Mouse (Mus musculus): Measurements from ENCODE around the gene Maml1. TPM values are rescaled to one million over a fixed set of nuclear protein-coding genes. Genes with fewer than 3 reads are reported as not detected.

Gene Maml1
- total and polyA plus RNA-seq, 2 experiments from 2014 or later: 1.6 to 10.8 TPM

DNA sequence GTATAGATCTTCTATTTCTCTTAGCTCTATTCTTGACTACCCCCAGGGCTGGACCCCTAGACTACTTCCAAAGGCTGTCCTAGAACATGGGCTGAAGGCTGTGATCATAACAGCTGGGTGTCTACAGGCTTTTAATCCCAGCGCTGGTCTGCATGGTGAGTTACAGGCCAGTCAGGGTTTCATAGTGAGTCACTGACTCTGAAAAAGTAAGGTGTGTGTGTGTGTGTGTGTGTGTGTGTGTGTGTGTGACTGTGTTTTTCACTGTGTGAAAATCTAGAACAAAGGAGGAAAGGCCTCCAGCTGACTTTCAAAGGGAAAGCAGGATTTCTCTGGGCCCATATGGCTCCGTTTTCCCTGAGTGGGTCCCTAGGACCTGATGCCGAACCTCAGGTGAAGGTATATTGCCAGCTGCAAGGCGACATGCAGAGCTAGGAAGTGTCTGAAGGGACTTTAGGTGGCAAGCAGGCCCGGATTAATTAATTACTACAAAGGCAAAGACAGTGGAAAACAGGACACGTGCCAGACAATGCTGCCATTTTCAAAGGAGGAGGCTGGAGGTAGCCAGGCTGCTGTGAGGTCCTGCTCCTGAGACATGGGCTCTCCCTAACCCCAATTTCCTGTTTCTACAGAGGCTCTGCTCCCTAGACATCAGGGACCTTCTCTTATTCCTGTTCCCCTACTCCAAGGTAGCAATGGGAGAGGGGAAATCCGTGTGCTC is 69.4 kb downstream of the Maml1 start:
- no peak for TF ChIP-seq CTCF (IDR thresholded peaks at IDR 0.05; ENCODE audit: low read depth)
- Histone ChIP-seq H3K9me3 (ENCODE audit: low read length) (no peaks in the 10 kb centered on the region), H3K4me1 (ENCODE audit: insufficient read depth) (peaks cover 18% of the 10 kb centered on the region), H3K4me3 (ENCODE audit: low read depth, low read length) (no peak overlapping the region), H3K9ac (no peak overlapping the region; the same call in 1 of the 2 replicates), H3K27me3 (ENCODE audit: insufficient read depth, low read length) (no peaks in the 10 kb centered on the region), H3K27ac (ENCODE audit: low read depth, low read length) (no peak overlapping the region), H3K4me2 (ENCODE audit: low read depth) (peak overlapping the region; percentile 94; the same call in 1 of the 2 replicates), H3K36me3 (ENCODE audit: insufficient read depth) (peaks cover 5% of the 10 kb centered on the region; the same call in 1 of the 2 replicates)
- DNase-seq: no peak
- 38% methylated on average over 7 of the region's 7 CpGs for WGBS
- no peak for ATAC-seq

DNA sequence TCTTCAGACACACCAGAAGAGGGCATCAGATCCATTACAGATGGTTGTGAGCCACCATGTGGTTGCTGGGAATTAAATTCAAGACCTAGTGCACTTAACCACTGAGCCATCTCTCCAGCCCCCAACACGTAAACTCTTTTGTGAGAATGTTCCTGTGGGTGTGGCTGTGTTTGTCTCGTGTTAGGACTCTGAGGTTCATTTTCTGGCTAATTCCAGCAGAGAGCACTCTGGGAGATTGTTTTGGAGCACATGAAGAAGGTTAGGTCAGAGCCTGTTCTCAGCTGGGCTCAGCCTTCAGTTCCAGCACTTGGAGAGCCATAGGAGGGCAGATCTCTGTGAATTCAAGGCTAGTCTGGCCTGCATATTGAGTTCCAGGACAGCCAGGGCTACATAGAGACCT is 72.3 kb downstream of the Maml1 start:
- no peak overlapping the region for H3K9ac ChIP-seq
- no peak overlapping the region for H3K4me2 ChIP-seq (ENCODE audit: low read depth)
- H3K36me3 ChIP-seq (ENCODE audit: insufficient read depth): 0 out of 2 replicates have a peak, but pooled peaks cover 5% of the 10 kb centered on the region
- H3K9me3 ChIP-seq (ENCODE audit: low read length): no peaks in the 10 kb centered on the region
- no peak overlapping the region for H3K27ac ChIP-seq (ENCODE audit: low read depth, low read length)
- TF ChIP-seq CTCF (IDR thresholded peaks at IDR 0.05; ENCODE audit: low read depth): no peak
- no peaks in the 10 kb centered on the region for H3K27me3 ChIP-seq (ENCODE audit: insufficient read depth, low read length)
- H3K4me1 ChIP-seq (ENCODE audit: insufficient read depth): peaks cover 14% of the 10 kb centered on the region
- DNase-seq (no peak), ATAC-seq (no peak)
- 38% methylated on average over 2 of the region's 2 CpGs for WGBS
- H3K4me3 ChIP-seq (ENCODE audit: low read depth, low read length): no peak overlapping the region

DNA sequence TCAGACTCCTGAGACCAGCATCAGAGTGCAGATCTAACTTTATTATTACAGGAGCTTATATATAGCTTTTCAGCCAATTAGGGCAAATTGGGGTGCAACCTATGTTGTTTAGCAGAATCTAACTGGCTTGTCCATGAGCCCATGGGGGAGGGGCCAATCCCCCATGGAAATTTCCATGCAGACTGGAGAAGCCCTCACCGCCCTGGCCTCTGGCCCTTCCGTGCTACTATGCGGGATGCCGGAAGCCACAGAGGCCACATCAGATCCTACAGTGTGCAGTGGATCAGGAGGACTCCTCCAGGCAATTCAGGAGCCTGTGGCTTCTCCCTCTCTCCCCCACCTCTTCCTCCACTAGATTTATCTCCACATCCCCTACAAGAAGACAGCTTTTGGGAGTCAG is 74.3 kb downstream of the Maml1 start:
- DNase-seq: no peak
- no peak for TF ChIP-seq CTCF (IDR thresholded peaks at IDR 0.05; ENCODE audit: low read depth)

GRCm38 (mm10) chr11:50216724-50217366 is 75.3 kb downstream of the Maml1 start:
- H3K36me3 ChIP-seq (ENCODE audit: insufficient read depth): 0 out of 2 replicates have a peak, but pooled peaks cover 5% of the 10 kb centered on the region
- TF ChIP-seq CTCF (IDR thresholded peaks at IDR 0.05; ENCODE audit: low read depth): no peak
- H3K9me3 ChIP-seq (ENCODE audit: low read length): no peaks in the 10 kb centered on the region
- H3K27me3 ChIP-seq (ENCODE audit: insufficient read depth, low read length): no peaks in the 10 kb centered on the region
- H3K9ac ChIP-seq: no peak overlapping the region
- 0 out of 2 replicates have a peak, but pooled peaks cover 3% of the 10 kb centered on the region for H3K4me1 ChIP-seq (ENCODE audit: insufficient read depth)
- DNase-seq (no peak), ATAC-seq (no peak)
- no peak overlapping the region for H3K4me3 ChIP-seq (ENCODE audit: low read depth, low read length)
- H3K27ac ChIP-seq (ENCODE audit: low read depth, low read length): no peak overlapping the region
- 75% methylated on average over 4 of the region's 4 CpGs for WGBS
- no peak overlapping the region for H3K4me2 ChIP-seq (ENCODE audit: low read depth)

More for the DNA sequence above, 74.3 kb downstream of the Maml1 start:
- ATAC-seq: no peak
- H3K36me3 ChIP-seq (ENCODE audit: insufficient read depth): 0 out of 2 replicates have a peak, but pooled peaks cover 5% of the 10 kb centered on the region
- H3K4me3 ChIP-seq (ENCODE audit: low read depth, low read length): no peak overlapping the region
- no peak overlapping the region for H3K9ac ChIP-seq
- H3K4me1 ChIP-seq (ENCODE audit: insufficient read depth): 0 out of 2 replicates have a peak, but pooled peaks cover 3% of the 10 kb centered on the region
- 66% methylated on average over 4 of the region's 4 CpGs for WGBS
- no peak overlapping the region for H3K4me2 ChIP-seq (ENCODE audit: low read depth)
- H3K27me3 ChIP-seq (ENCODE audit: insufficient read depth, low read length): no peaks in the 10 kb centered on the region
- no peak overlapping the region for H3K27ac ChIP-seq (ENCODE audit: low read depth, low read length)
- H3K9me3 ChIP-seq (ENCODE audit: low read length): no peaks in the 10 kb centered on the region

GRCm38 (mm10) chr11:50215633-50216032 is 76.5 kb downstream of the Maml1 start:
- H3K4me1 ChIP-seq (ENCODE audit: insufficient read depth): peaks cover 8% of the 10 kb centered on the region; the same call in 1 of the 2 replicates
- DNase-seq (no peak), ATAC-seq (no peak)
- no peaks in the 10 kb centered on the region for H3K9me3 ChIP-seq (ENCODE audit: low read length)
- H3K27ac ChIP-seq (ENCODE audit: low read depth, low read length): no peak overlapping the region
- H3K9ac ChIP-seq: no peak overlapping the region
- H3K4me3 ChIP-seq (ENCODE audit: low read depth, low read length): no peak overlapping the region
- H3K36me3 ChIP-seq (ENCODE audit: insufficient read depth): 0 out of 2 replicates have a peak, but pooled peaks cover 2% of the 10 kb centered on the region
- WGBS: 29% methylated on average over 9 of the region's 9 CpGs
- no peaks in the 10 kb centered on the region for H3K27me3 ChIP-seq (ENCODE audit: insufficient read depth, low read length)
- H3K4me2 ChIP-seq (ENCODE audit: low read depth): no peak overlapping the region; the same call in 1 of the 2 replicates
- no peak for TF ChIP-seq CTCF (IDR thresholded peaks at IDR 0.05; ENCODE audit: low read depth)

DNA sequence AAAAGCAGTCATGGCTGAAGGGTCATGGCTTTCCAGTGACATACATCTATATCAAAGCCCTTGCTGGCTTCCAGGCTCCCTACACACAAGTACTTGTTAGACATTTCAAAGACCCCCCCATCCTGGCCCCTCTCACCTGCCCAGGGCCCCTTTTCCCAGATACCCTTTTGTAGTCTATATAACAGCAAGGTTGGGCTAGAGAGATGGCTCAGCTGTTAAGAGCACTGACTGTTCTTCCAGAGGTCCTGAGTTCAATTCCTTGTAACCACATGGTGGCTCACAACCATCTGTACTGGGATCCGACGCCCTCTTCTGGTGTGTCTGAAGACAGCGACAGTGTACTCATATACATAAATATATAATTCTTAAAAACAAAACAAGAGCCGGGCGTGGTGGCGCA is 77.5 kb downstream of the Maml1 start:
- Histone ChIP-seq H3K36me3 (ENCODE audit: insufficient read depth) (no peaks in the 10 kb centered on the region), H3K4me2 (ENCODE audit: low read depth) (no peak overlapping the region), H3K27ac (ENCODE audit: low read depth, low read length) (no peak overlapping the region), H3K4me1 (ENCODE audit: insufficient read depth) (peaks cover 8% of the 10 kb centered on the region; the same call in 1 of the 2 replicates), H3K9ac (no peak overlapping the region), H3K27me3 (ENCODE audit: insufficient read depth, low read length) (no peaks in the 10 kb centered on the region), H3K9me3 (ENCODE audit: low read length) (no peaks in the 10 kb centered on the region), H3K4me3 (ENCODE audit: low read depth, low read length) (no peak overlapping the region)
- ATAC-seq: no peak
- TF ChIP-seq CTCF (IDR thresholded peaks at IDR 0.05; ENCODE audit: low read depth): no peak
- 93% methylated on average over 6 of the region's 6 CpGs for WGBS
- no peak for DNase-seq

Measured in forebrain, postnatal 0 days (tissue).